Mouse (Mus musculus) layer of hippocampus, adult 2 months (tissue): ENCODE measurements around the gene Arhgap31. TPM values are rescaled to one million over a fixed set of nuclear protein-coding genes. Genes with fewer than 3 reads are reported as not detected.

Experiments used
- DNase-seq, 2 experiments: peaks; one replicate each; pipeline ENCODE4 v3.0.0; 2022; ENCODE audit warnings: low spot score in 2 of 2
- H3K27ac ChIP-seq: fragments of 200-600 bp; 2 replicates; pipeline ENCODE4 v1.8.1; 2022
- H3K4me3 ChIP-seq: fragments of 200-600 bp; 2 replicates; pipeline ENCODE4 v1.8.1; 2022; ENCODE audit warnings: mild to moderate bottlenecking
- CTCF ChIP-seq: fragments of 200-600 bp; conservative IDR thresholded peaks from 2 replicates; pipeline ENCODE4 v1.8.1; 2022; ENCODE audit warnings: antibody characterized with exemption, mild to moderate bottlenecking, moderate library complexity
- total RNA-seq, 2 experiments: library from RNA; stranded (reverse); gene quantifications; 2 replicates each; pipeline ENCODE4 v1.2.3; 2021

Gene Arhgap31
- total RNA-seq, 2 experiments from 2014 or later = 17.9 to 18.5 TPM

- no peak overlapping the region for H3K4me3 ChIP-seq
- TF ChIP-seq CTCF = no peak
- H3K27ac ChIP-seq = peak overlapping the region; percentile 60
- no peak for DNase-seq
Observed at GRCm38 (mm10) chr16:38592026-38592678, 120.9 kb downstream of the Arhgap31 start.

DNA sequence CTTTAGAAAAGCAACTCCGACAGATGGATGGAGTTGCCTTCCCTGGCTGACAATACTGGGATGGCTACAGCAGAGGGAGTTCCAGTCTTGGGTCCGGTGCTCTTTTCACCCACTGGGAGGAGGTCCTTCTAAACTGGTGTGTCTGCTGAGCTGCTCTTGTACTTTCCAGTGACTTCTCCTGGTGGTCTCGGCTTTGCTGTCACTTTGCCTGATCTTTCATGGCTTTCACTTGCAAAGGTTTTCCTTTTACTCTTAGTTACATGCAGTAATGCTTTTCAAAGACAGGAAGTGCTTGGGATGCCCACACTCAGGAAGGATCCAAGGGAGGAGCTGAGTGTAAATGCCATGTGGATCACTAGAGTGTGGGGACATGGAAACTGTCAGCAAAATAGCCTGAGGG, 121.6 kb downstream of the Arhgap31 start:
- no peak for DNase-seq
- H3K27ac ChIP-seq = peak overlapping the region; percentile 60
- H3K4me3 ChIP-seq = no peak overlapping the region
- TF ChIP-seq CTCF = peak; percentile 41

GRCm38 (mm10) chr16:38587572-38587971, 125.5 kb downstream of the Arhgap31 start:
- H3K27ac ChIP-seq = no peak overlapping the region
- no peak for DNase-seq
- H3K4me3 ChIP-seq = no peak overlapping the region
- no peak for TF ChIP-seq CTCF

GRCm38 (mm10) chr16:38587163-38587562, 125.9 kb downstream of the Arhgap31 start:
- no peak for DNase-seq
- no peak for TF ChIP-seq CTCF
- Histone ChIP-seq H3K27ac (no peak overlapping the region), H3K4me3 (no peak overlapping the region)

GRCm38 (mm10) chr16:38585186-38585585, 127.9 kb downstream of the Arhgap31 start:
- no peak for DNase-seq
- TF ChIP-seq CTCF = no peak
- Histone ChIP-seq H3K27ac (no peak overlapping the region), H3K4me3 (no peak overlapping the region)

DNA sequence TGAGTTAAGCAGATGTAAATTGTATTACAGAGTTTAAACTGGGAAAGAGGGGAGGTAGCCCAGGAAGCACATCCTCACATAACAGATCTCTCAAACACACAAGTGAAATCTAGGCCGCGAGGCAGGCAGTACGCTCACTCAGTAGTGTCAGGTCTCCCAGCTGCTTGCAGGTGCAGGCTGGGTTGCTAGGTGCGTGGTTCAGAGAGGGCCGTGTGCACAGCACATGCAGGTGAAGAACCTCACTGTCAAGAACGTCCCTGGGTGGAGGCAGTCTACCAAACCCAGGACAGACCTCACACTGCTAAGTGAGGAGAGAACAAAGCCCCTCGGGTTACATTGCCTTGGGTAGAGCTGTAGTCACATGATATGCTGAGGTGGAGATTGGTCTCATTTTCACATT, 128.3 kb downstream of the Arhgap31 start:
- no peak for DNase-seq
- TF ChIP-seq CTCF = no peak
- no peak overlapping the region for H3K4me3 ChIP-seq
- H3K27ac ChIP-seq = no peak overlapping the region

DNA sequence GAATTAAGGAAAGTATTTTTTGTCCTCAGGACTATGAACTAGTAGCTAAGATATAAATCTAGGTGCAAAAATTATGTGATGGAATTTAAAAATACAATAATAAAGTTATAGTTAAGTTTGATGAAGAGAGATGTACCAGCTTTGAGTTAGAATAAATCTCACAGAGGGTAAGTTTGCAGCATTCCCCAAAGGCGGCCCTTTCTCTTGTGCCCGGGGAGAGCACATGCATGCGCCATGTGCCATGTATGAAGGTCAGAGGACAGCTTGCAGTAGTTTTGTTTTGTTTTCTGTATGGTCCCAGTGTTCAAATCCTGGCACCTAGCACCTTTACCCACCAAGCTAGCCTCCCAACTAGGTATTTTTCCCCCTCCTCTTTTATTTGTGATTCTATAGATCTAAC, 141.6 kb downstream of the Arhgap31 start:
- no peak for TF ChIP-seq CTCF
- Histone ChIP-seq H3K4me3 (no peak overlapping the region), H3K27ac (no peak overlapping the region)
- no peak for DNase-seq

- Histone ChIP-seq H3K4me3 (no peak overlapping the region), H3K27ac (no peak overlapping the region)
- peak in 1 of 2 experiments; percentile 20 for DNase-seq
- no peak for TF ChIP-seq CTCF
Observed at GRCm38 (mm10) chr16:38568192-38568591, 144.9 kb downstream of the Arhgap31 start.

DNA sequence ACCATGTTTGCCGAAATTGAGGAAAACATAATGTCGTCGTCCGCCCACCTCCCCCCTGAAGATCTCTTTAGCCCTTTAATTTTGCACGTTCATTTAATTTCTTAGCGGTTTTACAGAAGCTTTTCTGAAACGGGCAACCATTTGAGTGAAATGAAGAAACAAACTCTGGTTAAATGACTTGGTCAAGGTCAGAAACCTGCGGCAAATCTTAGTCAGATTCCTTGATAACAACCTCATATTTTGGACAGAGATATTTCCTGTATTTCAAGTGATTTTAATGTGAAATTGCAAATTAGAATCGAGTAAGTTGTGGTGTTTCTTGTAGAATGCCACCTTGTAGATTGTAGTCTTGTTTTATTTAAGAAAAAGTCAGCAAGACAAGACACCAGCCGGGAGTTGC, 149.6 kb downstream of the Arhgap31 start:
- Histone ChIP-seq H3K27ac (no peak overlapping the region), H3K4me3 (peak overlapping the region; percentile 91)
- TF ChIP-seq CTCF = no peak
- no peak for DNase-seq

DNA sequence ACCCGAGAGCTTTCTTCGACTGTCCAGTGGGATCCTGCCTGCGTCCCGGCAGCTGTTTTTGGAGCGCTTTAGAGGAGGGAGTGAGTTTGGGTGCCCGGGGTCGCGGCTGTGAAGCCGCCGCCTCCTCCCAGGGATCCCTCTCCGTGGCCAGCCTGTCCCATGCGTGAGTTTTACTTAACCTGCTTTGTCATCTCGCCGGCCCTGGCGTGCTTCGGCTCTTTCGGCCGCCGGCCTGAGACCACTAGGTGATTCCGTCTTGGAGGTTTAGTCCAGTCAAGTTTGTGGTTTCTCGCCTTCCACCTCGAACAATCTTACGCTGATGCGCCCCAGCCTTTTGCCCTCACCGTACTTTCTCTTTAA, 150.1 kb downstream of the Arhgap31 start:
- no peak for DNase-seq
- H3K27ac ChIP-seq = peak overlapping the region; percentile 94
- H3K4me3 ChIP-seq = peak overlapping the region; percentile 91
- no peak for TF ChIP-seq CTCF

- TF ChIP-seq CTCF = no peak
- H3K27ac ChIP-seq = peak overlapping the region; percentile 94
- H3K4me3 ChIP-seq = peak overlapping the region; percentile 91
- peak; percentile 94 to 98 for DNase-seq
Observed at GRCm38 (mm10) chr16:38562131-38562967, 150.7 kb downstream of the Arhgap31 start.

DNA sequence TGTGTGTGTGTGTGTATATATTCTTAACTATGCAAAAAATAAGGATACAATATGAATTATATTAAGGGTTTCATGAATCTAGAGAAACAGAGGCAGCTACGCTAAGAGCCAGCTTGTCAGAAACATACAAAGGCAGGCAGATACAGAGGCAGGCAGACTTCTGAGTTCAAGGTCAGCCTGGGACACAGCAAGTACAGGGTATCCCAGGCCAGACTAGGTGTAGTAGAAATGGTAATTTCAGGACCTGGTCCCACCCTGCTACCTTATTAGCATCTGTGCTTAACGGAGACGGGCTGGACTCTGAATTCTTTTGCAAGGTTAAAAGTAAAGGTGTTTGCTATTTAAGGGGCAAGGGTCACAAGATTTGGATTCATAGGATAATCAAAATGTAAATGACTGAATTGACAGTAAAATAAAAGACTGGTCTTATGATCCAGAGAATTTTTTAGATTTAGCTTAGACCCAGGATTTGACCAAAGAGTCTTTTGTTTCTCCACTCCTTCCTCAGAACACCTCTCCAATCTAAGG, 154.8 kb downstream of the Arhgap31 start, which contains the start of gene Tmem39a:
Gene Tmem39a, plus strand, starts transcription at position 478 of the 528 bp plus-strand sequence.
- Histone ChIP-seq H3K4me3 (no peak within 1 kb of the TSS), H3K27ac (no peak within 1 kb of the TSS)
- no peak for DNase-seq
- TF ChIP-seq CTCF = no peak

- TF ChIP-seq CTCF = no peak
- DNase-seq = peak in 1 of 2 experiments; percentile 39
- no peak overlapping the region for H3K27ac ChIP-seq
- no peak overlapping the region for H3K4me3 ChIP-seq
Observed at GRCm38 (mm10) chr16:38555988-38556387, 157.1 kb downstream of the Arhgap31 start.
